ENCODE assay signal across 15 mouse cellular contexts in the genomic region with DNA sequence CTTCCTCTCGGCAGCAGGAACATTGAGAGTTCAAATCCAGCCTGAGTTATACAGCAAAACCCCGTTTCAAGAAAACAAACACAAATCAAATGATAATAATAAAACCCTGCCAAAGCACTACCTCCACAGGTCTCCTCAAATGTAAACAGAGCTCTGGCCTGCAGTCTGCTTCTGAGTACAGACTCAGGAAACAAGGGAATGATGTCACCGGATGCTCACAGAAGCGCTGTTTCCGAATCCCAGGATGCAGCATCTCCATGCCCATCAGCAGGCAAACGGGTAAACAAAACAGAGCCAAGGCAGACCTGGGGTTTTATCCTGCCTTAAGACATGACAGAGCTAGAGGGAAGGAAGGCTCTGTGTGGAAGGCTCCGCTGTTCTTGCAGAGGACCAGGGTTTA. TPM values are rescaled to one million over a fixed set of nuclear protein-coding genes. Genes with fewer than 3 reads are reported as not detected.
A peak's percentile ranks its signal among the peaks of the same experiment; 100 is the strongest.
DNase-seq lines count a peak whose midpoint lies in the region; ATAC-seq and TF ChIP-seq lines count a peak whose summit lies in the region.
"Had no signal": no experiment of that assay in that cellular context is flagged by ENCODE, and none has a peak within 500 bp of the region (broad histone marks: within the 10 kb centered on the region; RNA-seq: fewer than 3 reads in every experiment).

No protein-coding gene starts in this region.

- intact Hi-C loops in heart, adult 2 months (cut with DNase I), result no loop called here

- ATAC-seq in kidney, embryonic 15.5 days (replicated peaks; ENCODE audit: low FRiP score), result no peak
- ATAC-seq in lung, embryonic 15.5 days (ENCODE audit: borderline replicate concordance, extremely low read depth, low FRiP score, low TSS enrichment), result no peak
- ATAC-seq: activated CD4-positive, CD25-positive, alpha-beta regulatory T cell, adult 4 months; forebrain, embryonic 14.5 days had no signal

- DNase-seq in heart, embryonic 10.5 days (ENCODE audit: low spot score), result no peak
- no peak for DNase-seq in heart, adult 2 months
- DNase-seq in kidney, adult 18-20 months, result no peak
- no peak for DNase-seq in testis, postnatal 10 days (ENCODE audit: low spot score)
- DNase-seq in thymus, postnatal 14 days, result no peak
- DNase-seq: adrenal gland, postnatal 36 days; cerebellum, postnatal 14 days had no signal

- H3K36me3 ChIP-seq in heart, embryonic 10.5 days, result no peaks in the 10 kb centered on the region
- H3K36me3 ChIP-seq in heart, adult 2 months (ENCODE audit: control insufficient read depth, insufficient read depth, low read length), result no peaks in the 10 kb centered on the region; the same call in 1 of the 2 replicates
- H3K36me3 ChIP-seq in kidney, embryonic 15.5 days, result no peaks in the 10 kb centered on the region
- no peaks in the 10 kb centered on the region for H3K36me3 ChIP-seq in ES-Bruce4 (ENCODE audit: control insufficient read depth, insufficient read depth, low read length, poor library complexity, severe bottlenecking)
- no peaks in the 10 kb centered on the region for H3K36me3 ChIP-seq in lung, embryonic 15.5 days
- H3K36me3 ChIP-seq: embryonic facial prominence, embryonic 13.5 days had no signal

- H3K4me2 ChIP-seq in kidney, embryonic 15.5 days, result no peak overlapping the region
- H3K4me2 ChIP-seq in lung, embryonic 15.5 days, result no peak overlapping the region
- H3K4me2 ChIP-seq: embryonic facial prominence, embryonic 13.5 days had no signal

- no peak for TF ChIP-seq POLR2A in heart, adult 2 months (IDR thresholded peaks at IDR 0.05; ENCODE audit: insufficient read depth, low read depth, low read length)
- TF ChIP-seq POLR2A in ES-Bruce4 (IDR thresholded peaks at IDR 0.05; ENCODE audit: insufficient read depth, low read length), result no peak

- H3K9me3 ChIP-seq in heart, embryonic 10.5 days, result no peaks in the 10 kb centered on the region
- no peaks in the 10 kb centered on the region for H3K9me3 ChIP-seq in kidney, embryonic 15.5 days (replicated peaks)
- no peaks in the 10 kb centered on the region for H3K9me3 ChIP-seq in ES-Bruce4 (replicated peaks; ENCODE audit: control insufficient read depth, insufficient read depth, low read length, poor library complexity, severe bottlenecking)
- H3K9me3 ChIP-seq in lung, embryonic 15.5 days, result no peaks in the 10 kb centered on the region
- H3K9me3 ChIP-seq: embryonic facial prominence, embryonic 13.5 days had no signal

- TF ChIP-seq EP300 in heart, adult 2 months (IDR thresholded peaks at IDR 0.05; ENCODE audit: insufficient read depth, low read depth, low read length), result no peak
- TF ChIP-seq EP300 in ES-Bruce4 (IDR thresholded peaks at IDR 0.05; ENCODE audit: insufficient read depth, low read depth, low read length), result no peak; the same call in 1 of the 2 replicates

- no peak for TF ChIP-seq CTCF in heart, adult 2 months (IDR thresholded peaks at IDR 0.05)
- no peak for TF ChIP-seq CTCF in ES-Bruce4 (IDR thresholded peaks at IDR 0.05; ENCODE audit: low read depth, low read length)

- peak overlapping the region; percentile 57; the same call in 1 of the 2 replicates for H3K27ac ChIP-seq in heart, embryonic 10.5 days
- H3K27ac ChIP-seq in heart, adult 2 months, result no peak overlapping the region; the same call in 1 of the 2 replicates
- H3K27ac ChIP-seq in kidney, embryonic 15.5 days, result peak overlapping the region; percentile 18; the same call in 1 of the 2 replicates
- H3K27ac ChIP-seq in ES-Bruce4 (ENCODE audit: insufficient read depth, low read length), result peak overlapping the region; percentile 96
- peak overlapping the region; percentile 49; the same call in 1 of the 2 replicates for H3K27ac ChIP-seq in lung, embryonic 15.5 days
- H3K27ac ChIP-seq: layer of hippocampus, adult 2 months; liver, embryonic 14.5 days had no signal

- H3K4me3 ChIP-seq in heart, embryonic 10.5 days, result no peak overlapping the region
- H3K4me3 ChIP-seq in heart, adult 2 months, result no peak overlapping the region
- no peak overlapping the region for H3K4me3 ChIP-seq in kidney, embryonic 15.5 days (replicated peaks)
- peak overlapping the region; percentile 10 for H3K4me3 ChIP-seq in ES-Bruce4 (ENCODE audit: low read depth, low read length)
- no peak overlapping the region for H3K4me3 ChIP-seq in lung, embryonic 15.5 days
- H3K4me3 ChIP-seq: embryonic facial prominence, embryonic 13.5 days; layer of hippocampus, adult 2 months had no signal

- no peak overlapping the region for H3K9ac ChIP-seq in heart, adult 2 months (ENCODE audit: low read depth, low read length)
- no peak overlapping the region for H3K9ac ChIP-seq in kidney, embryonic 15.5 days
- peak overlapping the region; percentile 36; the same call in 1 of the 2 replicates for H3K9ac ChIP-seq in ES-Bruce4 (ENCODE audit: low read depth, poor library complexity, severe bottlenecking)
- H3K9ac ChIP-seq in lung, embryonic 15.5 days, result no peak overlapping the region
- H3K9ac ChIP-seq: liver, embryonic 14.5 days had no signal

- no peaks in the 10 kb centered on the region for H3K79me2 ChIP-seq in heart, adult 2 months (replicated peaks; ENCODE audit: control insufficient read depth, insufficient read depth, low read length)

- H3K4me1 ChIP-seq in heart, embryonic 10.5 days, result peaks cover 21% of the 10 kb centered on the region
- H3K4me1 ChIP-seq in heart, adult 2 months (ENCODE audit: control insufficient read depth, insufficient read depth, low read length), result peaks cover 12% of the 10 kb centered on the region
- peaks cover 48% of the 10 kb centered on the region for H3K4me1 ChIP-seq in kidney, embryonic 15.5 days
- peaks cover 26% of the 10 kb centered on the region for H3K4me1 ChIP-seq in ES-Bruce4 (ENCODE audit: control insufficient read depth, insufficient read depth, low read length)
- peaks cover 7% of the 10 kb centered on the region; the same call in 1 of the 2 replicates for H3K4me1 ChIP-seq in lung, embryonic 15.5 days

- 47% methylated on average over 7 of the region's 7 CpGs for WGBS in heart, embryonic 10.5 days
- WGBS in heart, adult 2 months, result 33% methylated on average over 7 of the region's 7 CpGs
- 54% methylated on average over 7 of the region's 7 CpGs for WGBS in kidney, embryonic 15.5 days
- WGBS in lung, embryonic 15.5 days, result 37% methylated on average over 7 of the region's 7 CpGs

- peaks cover 5% of the 10 kb centered on the region; the same call in 1 of the 2 replicates for H3K27me3 ChIP-seq in heart, embryonic 10.5 days (ENCODE audit: insufficient read depth, poor library complexity, severe bottlenecking)
- H3K27me3 ChIP-seq in heart, adult 2 months (ENCODE audit: control insufficient read depth, insufficient read depth, low read length), result no peaks in the 10 kb centered on the region
- peaks cover 3% of the 10 kb centered on the region; the same call in 1 of the 2 replicates for H3K27me3 ChIP-seq in kidney, embryonic 15.5 days
- H3K27me3 ChIP-seq in ES-Bruce4 (ENCODE audit: control insufficient read depth, insufficient read depth, low read length, poor library complexity, severe bottlenecking), result no peaks in the 10 kb centered on the region
- peaks cover 8% of the 10 kb centered on the region; the same call in 1 of the 2 replicates for H3K27me3 ChIP-seq in lung, embryonic 15.5 days

RNA-seq across cellular contexts. Expression of a gene that starts 7.9 kb away (rescaled TPM):
- 16.2 and 16.9 TPM in 2 replicates for polyA plus RNA-seq in heart, embryonic 10.5 days (2016; fragmentation: Nextera tagmentation; extraction: Ambion mirVana)
- total RNA-seq in heart, adult 2 months (2021), result 10 to 100 TPM; 11.6 to 12.9 TPM
- 19.5 and 21.1 TPM in 2 replicates for polyA plus RNA-seq in heart, adult 2 months (2012; rRNA removed)
- polyA plus RNA-seq in kidney, embryonic 15.5 days (2015; fragmentation: Nextera tagmentation; extraction: Ambion mirVana), result 30.0 and 33.1 TPM in 2 replicates
- polyA plus RNA-seq in ES-Bruce4 (2011; ENCODE audit: insufficient read depth, insufficient read length, low read depth, missing spikeins), result 36.6 and 45.6 TPM in 2 replicates
- polyA plus RNA-seq in lung, embryonic 15.5 days (2015; fragmentation: Nextera tagmentation; extraction: Ambion mirVana), result 14.4 and 15.2 TPM in 2 replicates
- polyA plus RNA-seq: activated CD4-positive, CD25-positive, alpha-beta regulatory T cell, adult 4 months had no signal

RNA-seq across cellular contexts. Expression of a gene that starts 13.6 kb away (rescaled TPM):
- polyA plus RNA-seq in heart, embryonic 10.5 days (2016; fragmentation: Nextera tagmentation; extraction: Ambion mirVana), result 209 and 212 TPM in 2 replicates
- total RNA-seq in heart, adult 2 months (2021), result 100 to 1,000 TPM; 157 to 180 TPM
- polyA plus RNA-seq in heart, adult 2 months (2012; rRNA removed), result 486 and 542 TPM in 2 replicates
- polyA plus RNA-seq in kidney, embryonic 15.5 days (2015; fragmentation: Nextera tagmentation; extraction: Ambion mirVana), result 237 and 241 TPM in 2 replicates
- polyA plus RNA-seq in ES-Bruce4 (2011; ENCODE audit: insufficient read depth, insufficient read length, low read depth, missing spikeins), result 70.7 and 85.2 TPM in 2 replicates
- 208 and 209 TPM in 2 replicates for polyA plus RNA-seq in lung, embryonic 15.5 days (2015; fragmentation: Nextera tagmentation; extraction: Ambion mirVana)

RNA-seq across cellular contexts. Expression of a gene that starts 29.0 kb away (rescaled TPM):
- 2.0 and 2.1 TPM in 2 replicates for polyA plus RNA-seq in heart, embryonic 10.5 days (2016; fragmentation: Nextera tagmentation; extraction: Ambion mirVana)
- 10 to 100 TPM in 1 of 2 experiments, 1 to 10 TPM in 1; 8.0 to 11.5 TPM for total RNA-seq in heart, adult 2 months (2021)
- polyA plus RNA-seq in heart, adult 2 months (2012; rRNA removed), result 13.7 and 15.7 TPM in 2 replicates
- 8.4 and 9.1 TPM in 2 replicates for polyA plus RNA-seq in kidney, embryonic 15.5 days (2015; fragmentation: Nextera tagmentation; extraction: Ambion mirVana)
- 4.9 and 7.3 TPM in 2 replicates for polyA plus RNA-seq in ES-Bruce4 (2011; ENCODE audit: insufficient read depth, insufficient read length, low read depth, missing spikeins)
- 3.8 and 4.3 TPM in 2 replicates for polyA plus RNA-seq in lung, embryonic 15.5 days (2015; fragmentation: Nextera tagmentation; extraction: Ambion mirVana)

RNA-seq across cellular contexts. Expression of a gene that starts 40.6 kb away (rescaled TPM):
- 4.3 and 10.3 TPM in 2 replicates for polyA plus RNA-seq in heart, embryonic 10.5 days (2016; fragmentation: Nextera tagmentation; extraction: Ambion mirVana)
- total RNA-seq in heart, adult 2 months (2021), result 1 to 10 TPM; 1.6 to 2.0 TPM
- 1.3 and 3.0 TPM in 2 replicates for polyA plus RNA-seq in heart, adult 2 months (2012; rRNA removed)
- 2.6 and 3.2 TPM in 2 replicates for polyA plus RNA-seq in kidney, embryonic 15.5 days (2015; fragmentation: Nextera tagmentation; extraction: Ambion mirVana)
- polyA plus RNA-seq in ES-Bruce4 (2011; ENCODE audit: insufficient read depth, insufficient read length, low read depth, missing spikeins), result 15.4 and 30.0 TPM in 2 replicates
- 3.8 and 7.3 TPM in 2 replicates for polyA plus RNA-seq in lung, embryonic 15.5 days (2015; fragmentation: Nextera tagmentation; extraction: Ambion mirVana)

RNA-seq across cellular contexts. Expression of a gene that starts 58.9 kb away (rescaled TPM):
- 1.5 and 2.4 TPM in 2 replicates for polyA plus RNA-seq in heart, embryonic 10.5 days (2016; fragmentation: Nextera tagmentation; extraction: Ambion mirVana)
- total RNA-seq in heart, adult 2 months (2021), result 1 to 10 TPM in 1 of 2 experiments, under 1 TPM in 1; 0.78 to 1.0 TPM
- 1.3 and 1.7 TPM in 2 replicates for polyA plus RNA-seq in heart, adult 2 months (2012; rRNA removed)
- 16.5 and 18.3 TPM in 2 replicates for polyA plus RNA-seq in kidney, embryonic 15.5 days (2015; fragmentation: Nextera tagmentation; extraction: Ambion mirVana)
- polyA plus RNA-seq in ES-Bruce4 (2011; ENCODE audit: insufficient read depth, insufficient read length, low read depth, missing spikeins), result 2.0 and 2.4 TPM in 2 replicates
- 2.5 and 2.9 TPM in 2 replicates for polyA plus RNA-seq in lung, embryonic 15.5 days (2015; fragmentation: Nextera tagmentation; extraction: Ambion mirVana)
